Mouse (Mus musculus) heart, embryonic 13.5 days (tissue): ENCODE results near the gene Dppa3. TPM values are rescaled to one million over a fixed set of nuclear protein-coding genes. Genes with fewer than 3 reads are reported as not detected.
A peak's percentile ranks its signal among the peaks of the same experiment; 100 is the strongest.

ENCODE experiments used
- ATAC-seq: fragments of 200-750 bp; cut with Nextera tagmentation; 2 replicates; pipeline ENCODE4 v1.8.0; 2017; ENCODE audit warnings: moderate TSS enrichment; ENCODE audit not compliant: insufficient number of reproducible peaks, low FRiP score, low TSS enrichment; ENCODE audit errors: extremely low read depth
- H3K27ac ChIP-seq: fragments of 300-500 bp; sonication (generic); replicated peaks from 2 replicates; pipeline ENCODE4 v1.5.1; 2015; ENCODE audit warnings: moderate library complexity, mild to moderate bottlenecking, inconsistent platforms
- H3K27me3 ChIP-seq: fragments of 300-500 bp; sonication (generic); replicated peaks from 2 replicates; pipeline ENCODE4 v1.6.1; 2015; ENCODE audit warnings: mild to moderate bottlenecking, inconsistent platforms
- H3K36me3 ChIP-seq: fragments of 300-500 bp; sonication (generic); 2 replicates; pipeline ENCODE4 v1.6.1; 2015; ENCODE audit warnings: mild to moderate bottlenecking, inconsistent platforms
- H3K4me1 ChIP-seq: fragments of 300-500 bp; sonication (generic); 2 replicates; pipeline ENCODE4 v1.6.1; 2015; ENCODE audit warnings: inconsistent platforms
- H3K4me2 ChIP-seq: fragments of 300-500 bp; sonication (generic); 2 replicates; pipeline ENCODE4 v1.6.1; 2015; ENCODE audit warnings: inconsistent platforms, mild to moderate bottlenecking, moderate library complexity
- H3K4me3 ChIP-seq: fragments of 300-500 bp; sonication (generic); 2 replicates; pipeline ENCODE4 v1.5.1; 2015; ENCODE audit warnings: moderate library complexity, mild to moderate bottlenecking, inconsistent platforms
- H3K9ac ChIP-seq: fragments of 300-500 bp; sonication (generic); 2 replicates; pipeline ENCODE4 v1.6.1; 2015; ENCODE audit warnings: inconsistent platforms, mild to moderate bottlenecking, moderate library complexity
- H3K9me3 ChIP-seq: fragments of 300-500 bp; sonication (generic); 2 replicates; pipeline ENCODE4 v1.6.1; 2016; ENCODE audit warnings: inconsistent platforms
- WGBS: fragments of 180-500 bp; shearing (Covaris S2); methylation state at CpG from one replicate; pipeline ENCODE4 v1.1.7; 2015; ENCODE audit warnings: mixed read lengths; 5-methylcytosine and 5-hydroxymethylcytosine counted together
- polyA plus RNA-seq: library from polyadenylated mRNA; unstranded; fragments of >200 nt; fragmentation: Nextera tagmentation; extraction: Ambion mirVana; gene quantifications from 2 replicates; pipeline ENCODE4 v1.2.1, GENCODE M21; 2015

Dppa3 gene
- polyA plus RNA-seq, 1 experiment from 2014 or later: not detected

- Histone ChIP-seq H3K4me3 (no peak overlapping the region), H3K9ac (no peak overlapping the region), H3K27ac (no peak overlapping the region), H3K27me3 (no peaks in the 10 kb centered on the region), H3K4me1 (no peaks in the 10 kb centered on the region), H3K9me3 (no peaks in the 10 kb centered on the region), H3K4me2 (no peak overlapping the region), H3K36me3 (no peaks in the 10 kb centered on the region)
- 82% methylated on average over 4 of the region's 4 CpGs for WGBS
- ATAC-seq: no peak
Measured at GRCm38 (mm10) chr6:122601031-122601430, 25.2 kb upstream of the Dppa3 start.

GRCm38 (mm10) chr6:122601615-122602014 is 24.6 kb upstream of the Dppa3 start:
- no peaks in the 10 kb centered on the region for H3K4me1 ChIP-seq
- no peak for ATAC-seq
- H3K27me3 ChIP-seq: no peaks in the 10 kb centered on the region
- no peaks in the 10 kb centered on the region for H3K9me3 ChIP-seq
- no peak overlapping the region for H3K27ac ChIP-seq
- WGBS: 80% methylated on average over 3 of the region's 3 CpGs
- peak overlapping the region; percentile 64 for H3K4me3 ChIP-seq
- peak overlapping the region; percentile 70 for H3K4me2 ChIP-seq
- peak overlapping the region; percentile 77; the same call in 1 of the 2 replicates for H3K9ac ChIP-seq
- no peaks in the 10 kb centered on the region for H3K36me3 ChIP-seq

GRCm38 (mm10) chr6:122602242-122602991 is 23.8 kb upstream of the Dppa3 start, which contains the start of gene Apobec1:
Gene Apobec1, minus strand, starts transcription at chr6:122602444.
- Histone ChIP-seq H3K4me1 (no peaks in the 10 kb centered on the region), H3K9me3 (no peaks in the 10 kb centered on the region), H3K27me3 (no peaks in the 10 kb centered on the region), H3K27ac (peak within 1 kb of the TSS; percentile 67), H3K4me2 (peak within 1 kb of the TSS; percentile 70), H3K9ac (peak within 1 kb of the TSS; percentile 77), H3K4me3 (peak within 1 kb of the TSS; percentile 64), H3K36me3 (no peaks in the 10 kb centered on the region)
- WGBS: 4% methylated on average over 22 of the region's 22 CpGs
- ATAC-seq: peak; percentile 54; the same call in 1 of the 2 replicates

- Histone ChIP-seq H3K9ac (peak overlapping the region; percentile 77), H3K27ac (peak overlapping the region; percentile 67), H3K4me2 (peak overlapping the region; percentile 70), H3K36me3 (no peaks in the 10 kb centered on the region), H3K9me3 (no peaks in the 10 kb centered on the region), H3K27me3 (no peaks in the 10 kb centered on the region), H3K4me1 (no peaks in the 10 kb centered on the region), H3K4me3 (peak overlapping the region; percentile 64)
- no peak for ATAC-seq
- WGBS: 21% methylated on average over 1 of the region's 1 CpGs
Measured at GRCm38 (mm10) chr6:122602992-122603322, 23.3 kb upstream of the Dppa3 start.

- Histone ChIP-seq H3K9ac (no peak overlapping the region), H3K4me1 (peaks cover under 1% of the 10 kb centered on the region), H3K4me2 (no peak overlapping the region), H3K27ac (no peak overlapping the region), H3K9me3 (no peaks in the 10 kb centered on the region), H3K4me3 (no peak overlapping the region), H3K36me3 (no peaks in the 10 kb centered on the region), H3K27me3 (0 out of 2 replicates have a peak, but pooled peaks cover 4% of the 10 kb centered on the region)
- no peak for ATAC-seq
Measured at GRCm38 (mm10) chr6:122604260-122604659, 21.9 kb upstream of the Dppa3 start.

- no peak overlapping the region for H3K9ac ChIP-seq
- no peak for ATAC-seq
- H3K36me3 ChIP-seq: no peaks in the 10 kb centered on the region
- H3K9me3 ChIP-seq: no peaks in the 10 kb centered on the region
- peaks cover 6% of the 10 kb centered on the region for H3K4me1 ChIP-seq
- H3K27ac ChIP-seq: no peak overlapping the region
- no peak overlapping the region for H3K4me2 ChIP-seq
- 0 out of 2 replicates have a peak, but pooled peaks cover 4% of the 10 kb centered on the region for H3K27me3 ChIP-seq
- no peak overlapping the region for H3K4me3 ChIP-seq
- 83% methylated on average over 8 of the region's 8 CpGs for WGBS
Measured at GRCm38 (mm10) chr6:122605483-122605882, 20.7 kb upstream of the Dppa3 start.

- WGBS: 87% methylated on average over 11 of the region's 11 CpGs
- Histone ChIP-seq H3K27ac (no peak overlapping the region), H3K4me1 (peaks cover 6% of the 10 kb centered on the region), H3K9ac (no peak overlapping the region), H3K4me2 (no peak overlapping the region), H3K27me3 (0 out of 2 replicates have a peak, but pooled peaks cover 4% of the 10 kb centered on the region), H3K36me3 (no peaks in the 10 kb centered on the region), H3K9me3 (no peaks in the 10 kb centered on the region), H3K4me3 (no peak overlapping the region)
- ATAC-seq: no peak
Measured at GRCm38 (mm10) chr6:122606661-122607060, 19.5 kb upstream of the Dppa3 start.

- no peak for ATAC-seq
- no peak overlapping the region for H3K4me2 ChIP-seq
- WGBS: 85% methylated on average over 12 of the region's 12 CpGs
- H3K4me3 ChIP-seq: no peak overlapping the region
- H3K9me3 ChIP-seq: no peaks in the 10 kb centered on the region
- H3K36me3 ChIP-seq: no peaks in the 10 kb centered on the region
- no peak overlapping the region for H3K9ac ChIP-seq
- no peak overlapping the region for H3K27ac ChIP-seq
- H3K27me3 ChIP-seq: 0 out of 2 replicates have a peak, but pooled peaks cover 4% of the 10 kb centered on the region
- H3K4me1 ChIP-seq: peaks cover 6% of the 10 kb centered on the region
Measured at GRCm38 (mm10) chr6:122607700-122608099, 18.5 kb upstream of the Dppa3 start.

- Histone ChIP-seq H3K9me3 (no peaks in the 10 kb centered on the region), H3K27ac (no peak overlapping the region), H3K27me3 (0 out of 2 replicates have a peak, but pooled peaks cover 4% of the 10 kb centered on the region), H3K9ac (no peak overlapping the region), H3K4me2 (no peak overlapping the region), H3K36me3 (no peaks in the 10 kb centered on the region), H3K4me3 (no peak overlapping the region), H3K4me1 (peaks cover 6% of the 10 kb centered on the region)
- 68% methylated on average over 10 of the region's 10 CpGs for WGBS
- no peak for ATAC-seq
Measured at GRCm38 (mm10) chr6:122608434-122609376, 17.5 kb upstream of the Dppa3 start.

GRCm38 (mm10) chr6:122609377-122609728 is 16.9 kb upstream of the Dppa3 start:
- Histone ChIP-seq H3K36me3 (no peaks in the 10 kb centered on the region), H3K9ac (no peak overlapping the region), H3K4me3 (peak overlapping the region; percentile 13; the same call in 1 of the 2 replicates), H3K4me2 (peak overlapping the region; percentile 51), H3K27ac (no peak overlapping the region), H3K9me3 (no peaks in the 10 kb centered on the region), H3K4me1 (peaks cover 6% of the 10 kb centered on the region), H3K27me3 (0 out of 2 replicates have a peak, but pooled peaks cover 4% of the 10 kb centered on the region)
- WGBS: 24% methylated on average over 9 of the region's 9 CpGs
- no peak for ATAC-seq

- Histone ChIP-seq H3K4me2 (peak within 1 kb of the TSS; percentile 51), H3K9ac (no peak within 1 kb of the TSS), H3K27me3 (0 out of 2 replicates have a peak, but pooled peaks cover 4% of the 10 kb centered on the region), H3K36me3 (no peaks in the 10 kb centered on the region), H3K4me1 (peaks cover 6% of the 10 kb centered on the region), H3K9me3 (no peaks in the 10 kb centered on the region), H3K27ac (no peak within 1 kb of the TSS), H3K4me3 (peak within 1 kb of the TSS; percentile 13; the same call in 1 of the 2 replicates)
- ATAC-seq: no peak
- 16% methylated on average over 14 of the region's 14 CpGs for WGBS
Measured at GRCm38 (mm10) chr6:122609771-122610170, 16.4 kb upstream of the Dppa3 start, which contains the start of gene Gdf3. Gene Gdf3, minus strand, starts transcription at chr6:122610087.
